Mouse (Mus musculus): ENCODE results near the gene Trim30a. TPM values are rescaled to one million over a fixed set of nuclear protein-coding genes. Genes with fewer than 3 reads are reported as not detected.

Trim30a gene
- polyA plus RNA-seq, 1 experiment from 2014 or later = 0.74 TPM

GRCm38 (mm10) chr7:104400698-104401097 lies 64.3 kb downstream of the Trim30a start, which contains the start of gene Trim30c:
Gene Trim30c, minus strand, starts transcription at chr7:104400837.
- H3K4me3 ChIP-seq (ENCODE audit: low read depth, low read length) = no peak within 1 kb of the TSS
- no peak within 1 kb of the TSS for H3K9ac ChIP-seq (ENCODE audit: low read depth, low read length)
- H3K36me3 ChIP-seq (ENCODE audit: control insufficient read depth, insufficient read depth, low read length) = no peaks in the 10 kb centered on the region
- no peak within 1 kb of the TSS for H3K27ac ChIP-seq (ENCODE audit: low read depth, low read length)
- DNase-seq (ENCODE audit: low spot score) (no peak), ATAC-seq (ENCODE audit: low FRiP score) (no peak)
- no peaks in the 10 kb centered on the region for H3K9me3 ChIP-seq (ENCODE audit: control insufficient read depth, low read length)
- H3K27me3 ChIP-seq (ENCODE audit: control insufficient read depth, insufficient read depth, low read length) = no peaks in the 10 kb centered on the region
- WGBS = 84% methylated on average over 1 of the region's 1 CpGs
- H3K4me1 ChIP-seq (replicated peaks; ENCODE audit: control insufficient read depth, insufficient read depth, low read length) = no peaks in the 10 kb centered on the region
- H3K4me2 ChIP-seq (replicated peaks; ENCODE audit: low read depth, low read length) = no peak within 1 kb of the TSS

- ATAC-seq (ENCODE audit: low FRiP score) = no peak
- Histone ChIP-seq H3K36me3 (ENCODE audit: control insufficient read depth, insufficient read depth, low read length) (no peaks in the 10 kb centered on the region), H3K4me3 (ENCODE audit: low read depth, low read length) (no peak overlapping the region), H3K9ac (ENCODE audit: low read depth, low read length) (no peak overlapping the region), H3K27ac (ENCODE audit: low read depth, low read length) (no peak overlapping the region), H3K9me3 (ENCODE audit: control insufficient read depth, low read length) (no peaks in the 10 kb centered on the region), H3K27me3 (ENCODE audit: control insufficient read depth, insufficient read depth, low read length) (no peaks in the 10 kb centered on the region), H3K4me2 (replicated peaks; ENCODE audit: low read depth, low read length) (no peak overlapping the region), H3K4me1 (replicated peaks; ENCODE audit: control insufficient read depth, insufficient read depth, low read length) (no peaks in the 10 kb centered on the region)
- 88% methylated on average over 1 of the region's 1 CpGs for WGBS
- DNase-seq (ENCODE audit: low spot score) = no peak
Observed at GRCm38 (mm10) chr7:104398492-104398891, 66.5 kb downstream of the Trim30a start.

GRCm38 (mm10) chr7:104369736-104370414 lies 95.1 kb downstream of the Trim30a start, which contains the start of gene Trim30b:
Gene Trim30b, minus strand, starts transcription at chr7:104369884.
- H3K4me3 ChIP-seq (ENCODE audit: low read depth, low read length) = no peak within 1 kb of the TSS
- H3K36me3 ChIP-seq (ENCODE audit: control insufficient read depth, insufficient read depth, low read length) = no peaks in the 10 kb centered on the region
- H3K9me3 ChIP-seq (ENCODE audit: control insufficient read depth, low read length) = no peaks in the 10 kb centered on the region
- no peaks in the 10 kb centered on the region for H3K27me3 ChIP-seq (ENCODE audit: control insufficient read depth, insufficient read depth, low read length)
- H3K4me1 ChIP-seq (replicated peaks; ENCODE audit: control insufficient read depth, insufficient read depth, low read length) = no peaks in the 10 kb centered on the region
- H3K4me2 ChIP-seq (replicated peaks; ENCODE audit: low read depth, low read length) = no peak within 1 kb of the TSS
- 60% methylated on average over 1 of the region's 1 CpGs for WGBS
- DNase-seq (ENCODE audit: low spot score) = no peak
- H3K9ac ChIP-seq (ENCODE audit: low read depth, low read length) = no peak within 1 kb of the TSS
- H3K27ac ChIP-seq (ENCODE audit: low read depth, low read length) = no peak within 1 kb of the TSS
- ATAC-seq (ENCODE audit: low FRiP score) = no peak

- Histone ChIP-seq H3K9ac (ENCODE audit: low read depth, low read length) (no peak overlapping the region), H3K4me3 (ENCODE audit: low read depth, low read length) (no peak overlapping the region), H3K4me2 (replicated peaks; ENCODE audit: low read depth, low read length) (no peak overlapping the region), H3K27me3 (ENCODE audit: control insufficient read depth, insufficient read depth, low read length) (no peaks in the 10 kb centered on the region), H3K4me1 (replicated peaks; ENCODE audit: control insufficient read depth, insufficient read depth, low read length) (no peaks in the 10 kb centered on the region), H3K27ac (ENCODE audit: low read depth, low read length) (no peak overlapping the region), H3K9me3 (ENCODE audit: control insufficient read depth, low read length) (no peaks in the 10 kb centered on the region), H3K36me3 (ENCODE audit: control insufficient read depth, insufficient read depth, low read length) (no peaks in the 10 kb centered on the region)
- no peak for DNase-seq (ENCODE audit: low spot score)
- ATAC-seq (ENCODE audit: low FRiP score) = no peak
Observed at GRCm38 (mm10) chr7:104366339-104366738, 98.7 kb downstream of the Trim30a start.

Other genes with a start within 250 kb of the Trim30a start
- 2.5 and 3.4 TPM in 2 replicates for gene Trim6, start 246.4 kb downstream of the Trim30a start, polyA plus RNA-seq (2014; fragmentation: Nextera tagmentation; extraction: Ambion mirVana)
- 0.74 and 1.1 TPM in 2 replicates for gene Trim34a, start 220.7 kb downstream of the Trim30a start, polyA plus RNA-seq (2014; fragmentation: Nextera tagmentation; extraction: Ambion mirVana)
- gene Trim5, start 177.1 kb downstream of the Trim30a start, polyA plus RNA-seq (2014; fragmentation: Nextera tagmentation; extraction: Ambion mirVana) = 0.09 and 0.14 TPM in 2 replicates
- 2.1 and 3.2 TPM in 2 replicates for gene Trim12a, start 149.7 kb downstream of the Trim30a start, polyA plus RNA-seq (2014; fragmentation: Nextera tagmentation; extraction: Ambion mirVana)
- not detected in 2 replicates for gene Trim34b, start 135.7 kb downstream of the Trim30a start, polyA plus RNA-seq (2014; fragmentation: Nextera tagmentation; extraction: Ambion mirVana)
- gene Trim12c, start 111.8 kb downstream of the Trim30a start, polyA plus RNA-seq (2014; fragmentation: Nextera tagmentation; extraction: Ambion mirVana) = 0.45 and 1.0 TPM in 2 replicates
- 0.07 and 0.11 TPM in 2 replicates for gene Trim30b, start 95.3 kb downstream of the Trim30a start, polyA plus RNA-seq (2014; fragmentation: Nextera tagmentation; extraction: Ambion mirVana)
- gene Trim30c, start 64.4 kb downstream of the Trim30a start, polyA plus RNA-seq (2014; fragmentation: Nextera tagmentation; extraction: Ambion mirVana) = 0.11 and 0.32 TPM in 2 replicates
- gene Trim30d, start 42.7 kb upstream of the Trim30a start, polyA plus RNA-seq (2014; fragmentation: Nextera tagmentation; extraction: Ambion mirVana) = 0.11 and 0.31 TPM in 2 replicates
- gene Olfr651, start 84.9 kb upstream of the Trim30a start, polyA plus RNA-seq (2014; fragmentation: Nextera tagmentation; extraction: Ambion mirVana) = not detected in 2 replicates
- not detected in 2 replicates for gene Olfr652, start 95.7 kb upstream of the Trim30a start, polyA plus RNA-seq (2014; fragmentation: Nextera tagmentation; extraction: Ambion mirVana)
- gene Olfr653, start 112.1 kb upstream of the Trim30a start, polyA plus RNA-seq (2014; fragmentation: Nextera tagmentation; extraction: Ambion mirVana) = not detected in 2 replicates
- gene Olfr654, start 121.8 kb upstream of the Trim30a start, polyA plus RNA-seq (2014; fragmentation: Nextera tagmentation; extraction: Ambion mirVana) = not detected in 2 replicates
- not detected in 2 replicates for gene Olfr655, start 136.6 kb upstream of the Trim30a start, polyA plus RNA-seq (2014; fragmentation: Nextera tagmentation; extraction: Ambion mirVana)
- gene Olfr656, start 148.8 kb upstream of the Trim30a start, polyA plus RNA-seq (2014; fragmentation: Nextera tagmentation; extraction: Ambion mirVana) = not detected in 2 replicates
- not detected in 2 replicates for gene Olfr657, start 159.6 kb upstream of the Trim30a start, polyA plus RNA-seq (2014; fragmentation: Nextera tagmentation; extraction: Ambion mirVana)
- gene Olfr658, start 182.1 kb upstream of the Trim30a start, polyA plus RNA-seq (2014; fragmentation: Nextera tagmentation; extraction: Ambion mirVana) = not detected in 2 replicates
- gene Olfr659, start 201.6 kb upstream of the Trim30a start, polyA plus RNA-seq (2014; fragmentation: Nextera tagmentation; extraction: Ambion mirVana) = not detected in 2 replicates
- not detected in 2 replicates for gene Olfr661, start 221.3 kb upstream of the Trim30a start, polyA plus RNA-seq (2014; fragmentation: Nextera tagmentation; extraction: Ambion mirVana)

Measured in hindbrain, embryonic 11.5 days (tissue).